Mouse (Mus musculus) T-helper 17 cell (primary cell): Measurements from ENCODE around the gene Rfng.
"Not testable (repeated sequence)": the region's sequence is repeated elsewhere in the genome, so short reads cannot be mapped to it uniquely, and the experiment has no call there.

Experiments used
- in situ Hi-C, 2 experiments: fragments of 300-600 bp; cut with MboI, MseI; formaldehyde crosslinking; loops; 1 replicate in 1 of 2; 2 replicates in 1 of 2; pipeline ENCODE4 v1.15.1; 2025; ENCODE audit warnings: high pct_unique_total_duplicates in 2 of 2

Rfng gene

DNA sequence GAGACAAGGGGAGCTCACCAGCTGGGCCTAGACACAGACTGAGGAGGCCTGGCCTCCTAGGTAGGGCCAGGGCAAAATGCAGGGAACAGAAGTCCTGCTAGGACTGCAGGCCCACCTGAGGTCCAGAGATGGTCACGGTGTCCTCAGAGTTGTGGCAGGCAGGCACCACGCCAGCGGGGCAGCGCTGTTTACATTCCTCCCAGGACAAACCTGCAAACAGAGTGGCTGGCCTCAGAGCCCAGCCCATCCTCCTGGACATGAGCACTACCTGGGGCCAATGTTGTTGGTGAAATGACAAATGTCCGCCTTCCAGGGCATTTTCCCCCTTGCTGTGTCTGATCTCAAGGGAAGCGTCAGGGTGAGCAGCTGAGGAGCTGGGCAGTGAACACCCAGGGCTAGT lies 33.4 kb upstream of the Rfng start:
- in situ Hi-C loops: no loop called here

DNA sequence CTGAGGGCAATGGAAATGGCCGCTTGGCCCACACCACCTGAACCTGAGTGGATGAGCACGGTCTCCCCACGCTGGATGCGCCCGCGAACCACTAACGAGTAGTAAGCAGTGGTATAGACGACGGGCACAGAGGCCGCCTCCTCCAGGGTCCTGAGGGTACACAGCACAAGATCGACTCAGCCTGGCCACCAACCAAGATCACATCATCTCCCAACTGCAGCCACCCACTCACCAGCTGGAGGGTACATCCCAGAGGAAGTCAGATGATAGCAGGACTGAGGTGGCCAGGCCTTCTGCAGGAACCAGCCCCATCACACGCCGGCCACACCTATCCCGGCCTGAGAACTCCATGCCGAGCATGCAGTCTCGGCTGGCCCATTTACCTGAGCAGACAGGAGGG lies 28.1 kb upstream of the Rfng start:
- in situ Hi-C loops: no loop called here

DNA sequence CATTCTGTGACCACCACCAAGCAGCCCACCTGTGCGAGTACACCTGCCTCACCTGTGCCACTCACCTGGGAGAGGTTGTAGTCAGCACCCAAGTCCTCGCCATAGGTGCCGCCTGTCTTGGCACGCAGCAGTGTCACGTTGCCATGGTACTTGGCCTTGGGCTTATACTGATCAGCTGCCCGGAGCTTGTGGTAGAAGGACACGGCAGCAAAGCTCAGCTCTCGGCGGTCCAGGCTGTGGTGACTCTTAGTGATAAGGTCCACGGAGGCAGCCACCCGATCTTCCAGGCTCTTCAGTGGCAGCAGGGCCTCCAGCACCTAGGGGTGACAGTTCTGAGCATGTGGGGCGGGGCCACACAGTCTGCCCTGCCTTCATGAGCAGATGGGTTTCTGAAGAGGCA lies 24.0 kb upstream of the Rfng start:
- in situ Hi-C loops: no loop called here

DNA sequence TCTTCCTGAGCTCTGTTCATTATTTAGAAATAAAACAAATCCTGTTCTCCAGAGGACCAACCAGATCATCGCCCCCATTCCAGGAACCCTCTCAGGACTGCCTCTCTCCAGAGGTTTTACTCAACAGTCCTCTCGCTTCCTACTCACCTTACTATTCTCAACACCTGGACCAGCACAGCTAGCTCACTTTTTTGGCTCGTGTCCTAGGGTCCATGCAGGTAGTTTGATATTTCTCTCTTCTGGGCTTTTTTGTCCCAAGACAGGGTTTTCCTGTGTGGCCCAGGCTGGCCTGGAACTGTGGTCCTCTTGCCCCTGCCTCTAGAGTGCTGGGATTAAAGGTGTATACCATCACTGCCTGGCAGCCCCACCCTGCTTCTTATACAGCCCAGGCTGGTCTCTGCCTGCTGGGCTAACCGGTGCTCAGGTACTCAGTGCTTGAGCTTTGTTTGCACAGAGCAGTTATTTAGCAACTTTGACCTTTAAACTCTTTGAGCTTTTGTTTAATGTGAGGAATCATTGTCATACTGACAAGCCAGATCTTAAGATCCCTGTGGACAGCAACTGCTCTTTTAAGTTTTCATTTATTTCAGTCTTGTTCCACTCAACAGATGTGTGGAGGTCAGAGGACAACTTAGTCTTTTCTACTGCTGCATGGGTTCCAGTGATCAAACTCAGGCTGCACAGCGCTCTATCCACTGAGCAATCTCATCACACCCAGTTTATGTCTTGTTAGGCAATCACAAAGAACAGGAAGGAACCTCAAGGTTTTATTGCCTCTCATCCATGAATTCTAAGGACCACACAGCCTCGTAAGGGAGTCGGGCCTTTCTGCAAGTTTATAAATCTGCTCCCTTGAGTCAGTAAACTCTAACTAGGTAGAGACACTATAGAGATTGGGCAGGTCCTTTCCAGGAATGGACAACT lies 21.6 kb upstream of the Rfng start:
- in situ Hi-C loops: no loop called here

DNA sequence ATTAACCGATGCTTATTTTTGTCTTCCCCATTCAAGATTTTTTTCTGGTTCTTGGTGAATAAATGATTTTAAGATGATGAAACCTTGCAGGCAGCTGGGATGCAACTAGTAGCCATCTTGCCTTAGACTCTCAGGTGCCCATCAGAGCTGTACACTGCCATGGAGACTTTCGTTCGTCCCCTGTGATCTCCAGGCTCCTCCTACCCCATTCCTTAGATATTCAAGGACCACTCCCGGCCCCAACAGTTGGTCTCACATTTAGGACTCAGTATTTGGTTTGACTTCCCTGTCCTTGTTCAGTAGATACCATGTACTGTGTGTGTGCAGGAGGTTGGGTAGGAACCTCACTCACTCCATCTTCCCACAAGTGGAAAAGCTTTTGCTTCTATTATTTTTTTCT lies 20.8 kb upstream of the Rfng start:
- in situ Hi-C loops: no loop called here

DNA sequence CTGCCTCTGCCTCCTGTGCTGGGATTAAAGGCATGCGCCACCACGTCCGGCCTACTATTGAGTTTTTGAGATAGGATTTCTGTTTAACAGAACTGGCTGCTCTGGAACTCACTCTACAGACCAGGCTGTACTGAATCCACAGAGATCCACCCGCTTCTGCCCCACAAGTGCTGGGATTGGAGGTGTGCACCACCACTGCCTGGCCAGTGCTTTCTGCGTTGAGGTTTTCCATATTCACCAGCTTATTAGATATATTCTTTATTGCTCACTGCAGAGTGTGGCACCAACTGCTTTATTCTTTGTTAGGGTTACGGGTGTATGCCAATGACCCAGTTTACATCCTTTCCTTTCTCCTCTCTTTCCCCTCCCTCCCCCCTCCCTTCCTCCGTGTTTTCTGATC lies 20.3 kb upstream of the Rfng start:
- in situ Hi-C loops: no loop called here

DNA sequence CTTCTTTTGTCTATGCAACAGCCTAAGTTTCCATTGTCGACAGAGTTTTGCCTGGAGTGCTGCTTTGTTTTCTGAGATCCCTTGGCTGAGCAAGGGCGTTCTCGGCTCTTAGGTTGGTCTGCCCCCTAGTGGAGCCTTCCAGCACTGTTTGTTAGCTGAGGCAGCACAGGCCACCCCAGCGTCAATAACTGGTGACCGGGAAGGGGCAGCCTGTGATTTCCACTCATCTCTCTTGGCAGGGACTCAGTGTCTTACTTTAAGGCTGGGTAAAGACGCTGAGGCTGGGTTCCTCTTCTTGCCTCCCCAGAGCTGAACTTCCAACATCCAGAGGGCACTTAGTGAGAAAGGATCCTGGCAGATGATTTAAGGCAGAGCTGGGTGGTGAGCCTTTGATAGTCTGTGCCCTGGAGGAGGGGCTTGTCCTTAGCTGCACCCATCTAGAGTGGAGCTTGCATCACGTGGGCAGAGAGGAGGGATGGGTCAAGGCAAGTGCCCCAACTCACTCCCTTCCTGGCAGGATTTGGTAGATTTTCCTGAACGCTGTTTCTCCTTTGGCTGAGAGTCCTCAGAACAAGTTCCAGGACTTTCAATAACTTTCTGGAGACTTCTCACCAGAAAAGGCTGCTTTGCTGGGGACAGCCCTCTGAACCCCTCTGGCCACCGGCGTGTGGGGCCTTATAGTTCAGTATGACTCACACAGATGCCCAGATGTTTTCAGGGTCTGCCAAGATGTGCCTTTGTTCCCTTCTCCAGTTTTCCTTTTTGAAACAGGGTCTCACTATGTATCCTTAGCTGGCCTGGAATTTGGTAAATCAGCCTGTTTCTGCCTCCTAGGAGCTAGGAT lies 16.3 kb upstream of the Rfng start:
- in situ Hi-C loops: no loop called here

DNA sequence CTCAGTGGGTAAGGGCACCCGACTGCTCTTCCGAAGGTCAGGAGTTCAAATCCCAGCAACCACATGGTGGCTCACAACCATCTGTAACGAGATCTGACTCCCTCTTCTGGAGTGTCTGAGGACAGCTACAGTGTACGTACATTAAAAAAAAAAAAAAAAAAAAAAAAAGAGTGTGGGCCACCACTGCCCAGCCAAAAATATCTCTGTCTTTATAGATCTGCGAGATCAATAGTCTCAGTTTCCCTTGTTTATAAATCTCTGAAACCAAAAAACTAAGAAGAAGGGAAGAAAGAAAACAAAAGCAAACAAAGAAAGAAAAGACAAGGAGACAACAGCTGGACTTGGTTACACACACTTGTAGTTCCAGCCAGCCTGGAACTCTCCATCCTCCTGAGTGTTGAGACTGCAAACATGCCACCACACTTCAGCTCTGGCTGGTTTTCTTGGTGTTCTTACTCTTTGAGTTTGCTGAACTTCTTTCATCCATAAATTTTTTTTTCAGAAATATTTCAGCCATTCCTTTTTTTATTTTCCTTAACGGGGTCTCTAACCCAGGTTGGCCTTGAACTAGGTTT lies 15.4 kb upstream of the Rfng start:
- in situ Hi-C loops: no loop called here

DNA sequence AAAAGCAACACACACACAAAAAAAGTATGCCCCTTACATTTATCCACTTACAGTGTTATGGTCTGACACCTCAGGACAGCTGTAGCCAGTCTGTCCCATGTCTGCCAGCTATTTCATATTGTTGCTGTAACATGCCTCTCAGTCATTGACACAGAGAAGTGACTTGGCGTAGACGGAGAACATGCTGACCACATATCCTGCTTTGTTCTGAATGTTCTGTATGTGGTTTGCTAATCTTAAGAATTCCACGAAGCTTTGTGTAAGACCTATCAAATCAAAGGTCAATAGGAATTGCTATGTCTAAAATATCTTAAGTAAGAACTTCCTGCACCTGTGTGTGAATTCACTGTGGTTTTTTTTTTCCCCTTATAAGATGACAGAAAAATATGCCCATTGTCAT lies 14.2 kb upstream of the Rfng start:
- in situ Hi-C loops: no loop called here

DNA sequence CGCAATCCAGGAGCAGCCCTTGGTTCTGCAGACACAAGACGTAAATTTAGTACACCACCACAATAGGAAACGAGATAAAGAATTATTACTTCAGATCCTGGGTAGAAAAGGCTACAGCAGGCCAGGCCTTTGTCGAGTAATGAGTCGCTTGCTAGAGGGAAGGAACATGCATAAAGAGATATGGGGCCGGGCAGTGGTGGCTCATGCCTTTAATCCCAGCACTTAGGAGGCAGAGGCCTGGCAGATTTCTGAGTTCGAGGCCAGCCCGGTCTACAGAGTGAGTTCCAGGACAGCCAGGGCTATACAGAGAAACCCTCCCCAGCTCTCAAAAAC lies 12.6 kb upstream of the Rfng start:
- in situ Hi-C loops: no loop called here

DNA sequence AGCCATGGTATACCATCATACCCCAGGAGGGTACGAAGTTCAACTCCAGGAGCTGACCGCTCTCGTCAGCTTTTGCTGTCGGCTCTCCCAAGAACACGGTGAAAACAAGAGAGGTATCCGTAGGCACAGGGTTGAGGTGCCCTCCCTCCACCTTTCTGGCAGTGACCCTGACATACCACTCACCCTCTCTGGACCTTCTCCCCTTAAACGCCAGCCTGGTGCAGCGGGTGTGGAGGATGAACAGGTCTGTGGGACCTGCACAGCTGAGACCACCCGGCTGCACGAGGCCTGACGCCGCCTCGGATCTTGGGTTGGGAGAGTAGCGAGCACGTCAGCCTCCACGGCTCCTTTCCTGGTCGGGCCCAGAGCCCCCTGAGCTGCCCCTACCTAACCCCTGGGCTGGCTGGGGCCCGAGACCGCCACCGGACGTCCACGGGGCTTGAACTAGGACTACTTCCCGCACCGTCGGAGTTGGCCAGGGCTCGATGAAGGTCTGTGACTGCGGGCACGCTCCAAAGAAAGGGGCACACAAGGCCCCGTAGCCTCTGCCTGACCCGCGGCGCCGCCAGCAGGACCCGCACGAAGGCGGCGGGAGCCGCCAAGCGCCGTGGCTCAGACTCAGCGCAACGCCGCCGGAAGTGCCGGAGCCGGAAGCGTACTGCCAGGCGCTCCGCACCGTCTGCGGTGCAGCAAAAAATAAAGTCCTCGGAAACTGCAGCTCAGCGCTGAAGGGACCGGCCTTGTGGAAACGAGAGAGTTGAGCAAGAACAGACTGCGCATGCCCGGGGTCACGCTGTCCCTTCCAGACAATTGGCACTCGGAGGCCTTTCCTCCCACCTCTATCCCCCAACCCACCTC lies 12.0 kb upstream of the Rfng start, which contains the start of gene Dus1l:
Gene Dus1l (minus strand): TSS at position 648 of the 858 bp plus-strand sequence.
- in situ Hi-C loops: no loop called here

DNA sequence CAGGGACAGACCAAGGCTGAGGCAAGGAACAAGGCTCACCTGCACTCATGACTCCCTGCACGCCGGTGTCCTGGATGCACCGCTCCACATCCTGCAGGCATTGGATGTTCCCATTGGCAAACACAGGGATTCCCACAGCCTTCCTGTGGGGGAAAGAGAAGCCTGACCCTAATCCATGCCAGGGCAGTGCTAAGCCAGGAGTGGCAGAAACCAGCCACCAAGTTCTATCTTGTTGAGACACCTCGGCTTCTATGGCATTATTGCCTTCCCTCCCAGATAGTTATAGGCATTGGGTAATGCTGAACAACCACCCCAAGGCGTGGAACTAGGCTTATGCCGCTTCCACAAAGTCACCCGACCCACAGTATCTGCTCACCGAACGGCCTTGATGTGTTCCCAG lies 8.6 kb upstream of the Rfng start:
- in situ Hi-C loops: no loop called here

DNA sequence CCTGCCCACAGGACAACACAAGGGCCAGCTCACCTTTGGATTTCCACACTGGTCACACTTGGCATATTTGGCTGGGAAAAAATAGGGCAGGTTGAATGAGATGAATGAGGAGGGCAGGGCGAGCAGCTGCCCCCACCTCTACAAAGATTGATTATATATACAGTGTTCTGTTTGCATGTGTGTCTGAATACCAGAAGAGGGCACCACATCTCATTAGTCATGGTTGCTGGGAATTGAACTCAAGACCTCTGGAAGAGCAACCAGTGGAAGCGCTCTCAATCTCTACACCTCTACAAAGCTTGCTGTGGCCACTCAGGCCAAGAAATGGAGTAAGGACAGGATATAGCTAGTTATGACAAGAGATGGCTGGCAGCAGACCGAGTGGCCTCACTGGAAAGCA lies 5.8 kb upstream of the Rfng start:
- in situ Hi-C loops: no loop called here

DNA sequence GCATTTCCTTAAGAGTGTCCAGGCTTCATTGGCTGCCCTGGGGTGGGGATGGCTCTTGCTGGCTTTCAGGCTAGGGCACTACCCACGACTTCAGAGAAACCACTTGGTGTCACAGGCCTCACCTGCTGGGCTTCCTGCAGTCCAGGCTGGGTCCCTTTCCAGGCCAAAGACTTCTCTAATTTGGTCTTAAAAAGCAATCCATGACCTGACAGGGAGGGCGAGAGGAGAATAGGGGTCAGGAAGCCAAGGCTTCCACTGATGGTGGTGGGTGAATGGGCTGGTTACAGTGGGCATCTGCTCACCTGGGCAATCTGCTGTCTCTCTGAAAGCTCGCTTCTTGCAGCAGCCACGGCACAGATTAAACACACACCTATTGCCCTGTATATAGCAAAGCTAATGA lies 5.3 kb upstream of the Rfng start:
- in situ Hi-C loops: no loop called here

DNA sequence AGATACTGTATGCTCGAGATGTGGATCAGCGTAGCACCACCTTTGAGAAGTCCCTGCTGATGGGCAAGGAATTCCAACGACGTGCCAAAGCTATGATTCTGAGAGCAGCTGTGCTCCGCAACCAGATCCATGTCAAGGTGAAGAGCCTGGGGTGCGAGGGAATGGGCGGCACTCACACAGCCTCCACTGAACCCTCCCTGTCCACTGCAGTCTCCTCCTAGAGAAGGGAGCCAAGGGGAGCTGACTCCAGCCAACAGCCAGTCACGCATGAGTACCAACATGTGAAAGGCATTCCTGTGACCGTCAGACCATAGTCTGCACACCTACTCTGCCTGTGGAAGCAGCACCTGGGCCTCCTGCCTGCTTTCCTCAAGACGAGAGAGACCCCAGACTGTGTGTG lies 4.5 kb upstream of the Rfng start:
- in situ Hi-C loops: not testable (repeated sequence)

DNA sequence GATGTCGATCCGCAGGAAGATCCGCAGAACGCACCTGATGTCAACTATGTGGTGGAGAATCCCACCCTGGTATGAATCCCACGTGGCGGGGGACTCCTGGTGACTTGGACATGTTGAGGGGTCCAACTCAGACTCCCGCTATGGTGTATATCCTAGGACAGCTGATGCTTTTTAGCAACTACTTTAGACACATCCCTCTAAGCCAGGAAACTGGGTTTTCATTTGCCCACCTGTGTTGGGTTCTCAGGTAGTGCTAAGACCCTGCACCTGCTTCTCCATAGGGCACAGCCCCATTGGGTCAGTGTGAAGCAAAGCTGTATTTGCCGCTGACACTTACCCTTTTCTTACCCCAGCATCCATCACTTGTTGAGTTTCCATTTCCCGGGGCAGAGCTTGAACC lies 1.1 kb upstream of the Rfng start:
- in situ Hi-C loops: no loop called here

DNA sequence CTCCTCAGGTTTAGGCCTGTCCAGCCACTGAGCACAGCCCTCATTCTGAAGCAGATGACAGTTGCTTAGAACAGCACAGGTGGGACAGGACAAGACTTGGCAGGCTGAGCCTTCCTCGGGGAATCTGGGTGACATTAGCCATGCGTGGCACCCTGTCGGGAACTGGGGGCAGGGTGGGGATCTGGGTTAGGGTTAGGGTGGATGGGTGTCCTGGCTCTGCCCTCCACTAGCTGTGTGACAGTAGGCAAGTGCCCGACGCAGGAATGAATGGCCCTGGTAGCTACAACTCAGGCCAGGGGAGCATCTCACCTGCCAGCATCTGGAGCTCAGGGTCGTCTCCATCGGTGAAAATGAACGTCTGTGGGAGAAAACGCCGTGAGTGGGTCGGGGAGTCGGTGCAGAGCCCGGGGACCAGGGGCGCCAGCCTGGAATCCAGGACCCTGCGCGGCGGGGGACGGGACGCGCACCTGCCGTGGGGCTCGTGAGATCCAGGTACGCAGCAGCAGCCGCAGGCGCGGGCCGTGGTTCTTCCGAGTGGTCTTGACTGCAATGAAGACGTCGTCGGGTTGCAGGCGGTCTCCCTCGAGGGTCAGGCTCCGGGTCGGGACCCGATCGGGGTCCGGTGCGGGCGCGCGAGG lies 462 bp downstream of the Rfng start:
- in situ Hi-C loops: no loop called here

DNA sequence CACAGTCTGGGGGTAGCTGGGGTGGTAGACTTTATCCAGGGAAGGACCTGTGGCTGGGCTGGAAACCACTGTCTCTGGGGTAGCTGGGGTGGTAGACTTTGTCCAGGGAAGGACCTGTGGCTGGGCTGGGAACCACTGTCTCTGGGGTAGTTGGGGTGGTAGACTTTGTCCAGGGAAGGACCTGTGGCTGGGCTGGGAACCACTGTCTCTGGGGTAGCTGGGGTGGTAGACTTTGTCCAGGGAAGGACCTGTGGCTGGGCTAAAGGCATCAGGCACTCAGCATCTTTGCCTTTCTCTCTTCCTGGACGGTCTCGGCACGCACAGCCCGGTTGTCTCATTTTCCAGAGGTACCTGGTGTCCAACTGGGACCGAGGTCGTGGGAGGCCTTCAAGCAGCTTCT lies 2.6 kb downstream of the Rfng start:
- in situ Hi-C loops: not testable (repeated sequence)

DNA sequence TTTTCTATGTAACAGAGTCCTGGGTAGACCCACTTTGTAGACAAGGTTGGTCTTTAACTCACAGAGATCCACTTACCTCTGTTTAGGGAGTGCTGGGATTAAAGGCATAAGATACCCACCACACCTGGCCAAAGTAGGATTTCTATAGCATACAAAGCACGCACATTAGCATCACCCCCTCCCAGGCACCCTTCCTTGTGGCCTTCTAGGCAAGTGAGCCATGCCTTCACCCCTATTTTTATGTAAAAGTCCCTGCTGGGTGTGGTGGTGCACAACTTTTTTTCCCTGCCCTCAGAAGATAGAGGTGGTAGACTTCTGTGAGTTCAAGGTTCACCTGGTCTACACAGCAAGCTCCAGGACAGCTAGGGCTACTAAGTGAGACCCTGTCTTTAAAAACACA lies 4.1 kb downstream of the Rfng start:
- in situ Hi-C loops: loop anchor here (5.0 kb wide), 1 partner anchor 63 kb away; no protein-coding TSS in a partner anchor

DNA sequence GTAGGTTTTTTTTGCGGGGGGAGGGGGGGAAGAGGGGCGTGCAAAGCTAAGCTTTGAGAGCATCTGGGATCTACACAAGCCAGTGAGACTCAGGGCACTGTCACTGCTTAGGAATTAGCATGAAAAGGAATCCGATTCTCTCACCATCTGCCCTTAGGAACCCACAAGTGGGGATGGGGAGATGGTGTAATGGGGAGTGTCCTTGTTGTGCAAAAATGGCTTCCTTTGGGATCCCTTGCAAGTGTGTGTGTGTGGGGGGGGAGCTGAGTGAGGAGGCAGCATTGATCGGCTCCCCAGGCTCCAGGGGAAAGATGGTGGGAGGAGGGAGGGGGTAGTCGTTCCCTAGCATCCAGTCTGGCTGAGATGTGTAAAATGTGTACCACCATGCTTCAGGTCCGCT lies 6.9 kb downstream of the Rfng start:
- in situ Hi-C loops: loop anchor here (5.0 kb wide), 1 partner anchor 60 kb away; no protein-coding TSS in a partner anchor
